Mouse (Mus musculus): ENCODE data around the gene Rbbp5. TPM values are rescaled to one million over a fixed set of nuclear protein-coding genes. Genes with fewer than 3 reads are reported as not detected.

Rbbp5 gene
- total RNA-seq, 2 experiments from 2014 or later: 20.4 to 24.9 TPM

DNA sequence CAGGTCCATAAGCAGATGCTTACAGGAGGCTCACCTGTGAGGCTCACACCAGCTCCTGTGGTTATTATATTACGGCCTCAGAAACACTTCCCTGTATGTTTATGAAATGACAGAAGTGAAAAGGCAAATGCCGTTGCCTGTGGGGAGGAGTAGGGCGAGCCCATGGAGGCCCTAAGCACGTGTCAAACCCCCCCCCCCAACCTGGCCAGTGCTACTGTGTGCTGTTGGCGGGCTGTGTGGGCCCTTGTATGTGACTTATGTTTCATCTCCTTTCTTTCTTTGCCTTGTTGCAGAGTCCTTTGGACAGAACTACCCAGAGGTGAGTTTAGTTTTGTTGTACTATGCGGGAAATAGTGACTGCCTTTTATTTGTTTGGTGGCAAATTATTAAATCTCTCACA lies 6.6 kb downstream of the Rbbp5 start:
- intact Hi-C loops (cut with DNase I): no loop called here
- no peak for DNase-seq

GRCm38 (mm10) chr1:132500535-132500934 lies 23.4 kb downstream of the Rbbp5 start:
- intact Hi-C loops (cut with DNase I): no loop called here
- DNase-seq: no peak

DNA sequence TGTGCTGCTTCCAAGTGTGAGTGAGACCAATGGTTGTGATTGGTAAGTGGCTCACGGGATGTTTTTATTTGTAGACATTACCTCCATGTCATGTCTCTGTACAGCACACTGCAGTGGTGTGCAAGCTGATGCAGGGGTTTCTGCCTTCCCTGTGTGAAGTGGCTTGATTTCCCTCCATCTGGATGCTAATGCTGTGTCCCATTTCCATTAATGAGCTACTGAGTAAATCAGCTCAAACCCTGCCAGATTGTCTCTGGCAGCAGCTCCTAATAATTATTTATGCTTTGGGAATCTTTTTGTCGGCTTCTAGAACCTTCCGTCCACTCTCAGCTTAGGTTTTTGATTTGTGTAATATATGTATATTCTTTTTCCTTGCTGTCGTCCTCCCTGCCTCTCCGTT lies 28.0 kb downstream of the Rbbp5 start:
- intact Hi-C loops (cut with DNase I): no loop called here

DNA sequence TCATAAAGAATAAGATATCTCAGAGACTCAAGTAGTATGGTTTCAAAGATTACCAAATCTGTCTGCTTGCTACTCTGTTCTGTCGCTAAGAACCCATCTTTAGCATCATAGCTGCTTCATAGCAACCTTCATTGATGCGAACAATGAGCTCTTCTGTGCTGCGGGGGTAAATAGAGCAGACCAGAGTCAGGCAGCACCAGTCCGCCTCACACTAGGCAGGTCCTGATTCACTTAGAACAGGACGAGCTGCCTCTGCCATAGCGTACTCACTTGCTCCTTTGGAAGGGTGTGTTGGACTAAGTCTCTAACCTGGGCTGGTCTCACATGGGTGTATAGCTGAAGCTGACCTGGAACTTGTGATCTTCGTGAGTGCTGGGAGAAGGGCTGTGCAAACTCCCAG lies 28.9 kb downstream of the Rbbp5 start, which contains the start of gene Tmem81:
Tmem81 (plus strand) TSS at position 173 of the 400 bp plus-strand sequence.
- DNase-seq: no peak
- intact Hi-C loops (cut with DNase I): no loop called here

More for the DNA sequence above, 28.0 kb downstream of the Rbbp5 start:
- DNase-seq: no peak

DNA sequence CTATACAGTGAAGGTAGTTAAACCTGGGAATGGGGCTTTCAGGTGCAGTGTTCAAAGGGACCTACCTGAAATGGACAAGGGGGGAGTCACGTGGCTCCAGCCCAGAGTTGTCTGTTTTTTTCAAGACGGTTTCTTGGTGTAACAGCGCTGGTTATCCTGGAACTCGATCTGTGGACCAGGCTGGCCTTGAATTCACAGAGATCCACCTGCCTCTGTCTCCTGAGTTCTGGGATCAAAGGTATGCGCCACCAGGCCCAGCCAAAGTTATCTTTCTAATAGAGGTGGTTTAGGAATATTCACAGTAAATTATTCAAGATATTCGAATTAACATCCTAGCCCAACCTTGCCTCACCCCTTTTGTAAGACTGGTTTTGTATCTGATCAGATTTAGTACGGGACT lies 29.5 kb downstream of the Rbbp5 start:
- intact Hi-C loops (cut with DNase I): no loop called here
- DNase-seq: no peak

DNA sequence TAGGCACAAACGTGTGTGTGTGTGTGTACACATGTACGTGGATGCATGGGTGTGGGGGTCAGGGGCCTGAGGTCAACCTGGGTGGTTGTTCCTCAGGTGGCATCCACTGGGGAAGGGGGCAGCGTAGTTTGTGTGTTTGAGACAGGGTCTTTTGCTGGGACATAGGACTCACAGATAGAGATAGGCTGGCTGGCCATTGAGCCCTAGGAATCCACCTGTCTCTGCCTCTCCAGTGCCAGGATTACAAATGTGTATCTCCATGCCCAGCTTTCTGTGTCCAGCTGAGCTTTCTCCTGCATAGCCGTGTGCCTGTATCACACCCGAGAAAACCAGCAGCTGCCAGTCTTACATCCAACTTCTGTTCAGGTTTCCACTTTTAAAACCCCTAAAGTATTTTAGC lies 32.6 kb downstream of the Rbbp5 start:
- intact Hi-C loops (cut with DNase I): no loop called here
- DNase-seq: no peak

GRCm38 (mm10) chr1:132511521-132511920 lies 34.4 kb downstream of the Rbbp5 start:
- DNase-seq: no peak
- intact Hi-C loops (cut with DNase I): no loop called here

DNA sequence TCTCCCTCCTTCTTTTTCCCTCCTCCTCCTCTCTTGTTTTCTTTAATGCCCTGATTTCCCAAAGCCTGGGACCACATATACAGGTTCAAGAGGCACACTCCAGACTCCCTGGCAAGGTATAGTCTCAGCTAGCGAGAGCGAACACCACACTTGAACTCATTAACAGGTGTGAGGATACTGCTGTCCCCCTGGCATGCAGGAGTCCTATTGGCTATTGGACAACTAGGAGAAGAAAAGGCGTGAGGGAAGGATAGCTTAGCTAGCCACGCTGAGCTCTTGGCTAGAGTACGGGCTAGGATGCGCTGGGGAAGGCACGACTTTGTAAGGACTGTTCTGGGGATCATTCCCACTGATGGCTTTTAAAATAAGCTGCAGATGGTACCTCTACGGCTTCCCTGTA lies 34.9 kb downstream of the Rbbp5 start:
- intact Hi-C loops (cut with DNase I): no loop called here
- DNase-seq: no peak

DNA sequence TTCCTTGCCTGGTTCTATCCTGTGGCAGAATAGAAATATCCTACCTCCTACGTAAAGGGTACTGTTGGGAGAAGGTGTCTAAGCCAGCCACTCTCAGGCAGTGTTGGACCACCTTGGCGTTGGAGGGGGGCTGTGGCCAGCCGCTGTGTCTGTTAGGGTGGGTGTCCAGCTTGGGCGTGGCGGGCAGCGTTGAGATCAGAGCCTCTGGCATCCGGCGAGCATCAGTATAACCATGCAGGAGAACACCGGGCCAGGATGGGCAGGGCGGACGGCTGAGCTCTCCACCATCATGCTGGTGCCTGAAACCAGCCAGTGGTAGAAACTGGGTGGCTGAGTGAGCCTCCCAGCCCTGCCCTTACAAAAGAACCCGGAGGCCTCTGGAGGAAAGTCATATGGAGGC lies 38.2 kb downstream of the Rbbp5 start:
- intact Hi-C loops (cut with DNase I): no loop called here
- no peak for DNase-seq

DNA sequence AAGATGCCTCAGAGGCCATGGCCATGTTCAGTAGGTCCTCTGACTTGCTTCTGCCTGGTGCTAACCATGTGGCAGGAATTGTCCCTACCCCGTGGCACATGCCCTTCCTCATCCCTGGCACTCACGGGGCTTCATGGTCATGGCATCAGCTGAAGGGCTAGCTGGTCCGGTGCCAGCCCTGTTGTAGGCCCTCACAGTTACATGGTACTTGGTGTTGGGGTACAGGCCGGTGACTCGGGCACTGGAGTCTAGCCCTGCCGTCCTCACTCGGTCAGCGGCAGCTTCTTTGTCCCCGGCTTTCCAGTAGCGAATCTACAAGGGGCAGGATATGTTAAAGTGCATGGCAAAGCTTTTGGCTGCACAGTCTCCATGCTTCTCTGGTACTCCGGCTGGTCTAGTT lies 39.6 kb downstream of the Rbbp5 start:
- DNase-seq: no peak
- intact Hi-C loops (cut with DNase I): no loop called here

DNA sequence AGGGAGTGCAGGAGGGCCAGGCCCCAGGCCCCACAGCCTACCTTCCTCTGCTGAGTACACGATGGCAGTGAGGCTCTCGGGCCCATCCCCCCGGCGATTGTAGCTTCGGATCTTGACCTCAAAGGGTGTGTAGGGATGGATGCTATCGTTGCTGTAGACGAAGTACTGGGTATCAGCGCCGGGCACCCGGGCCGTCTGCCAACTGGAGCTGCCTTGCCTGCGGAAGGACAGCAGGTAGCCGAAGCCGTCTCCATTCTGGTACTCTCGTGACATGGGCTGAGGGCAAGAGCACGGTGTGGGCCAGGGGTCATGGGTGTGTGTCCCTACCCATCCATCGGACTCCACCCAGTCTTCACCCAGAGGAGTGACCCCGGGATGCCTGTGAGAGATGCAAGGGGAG lies 41.5 kb downstream of the Rbbp5 start:
- peak; percentile 30 to 32 for DNase-seq
- intact Hi-C loops (cut with DNase I): no loop called here

DNA sequence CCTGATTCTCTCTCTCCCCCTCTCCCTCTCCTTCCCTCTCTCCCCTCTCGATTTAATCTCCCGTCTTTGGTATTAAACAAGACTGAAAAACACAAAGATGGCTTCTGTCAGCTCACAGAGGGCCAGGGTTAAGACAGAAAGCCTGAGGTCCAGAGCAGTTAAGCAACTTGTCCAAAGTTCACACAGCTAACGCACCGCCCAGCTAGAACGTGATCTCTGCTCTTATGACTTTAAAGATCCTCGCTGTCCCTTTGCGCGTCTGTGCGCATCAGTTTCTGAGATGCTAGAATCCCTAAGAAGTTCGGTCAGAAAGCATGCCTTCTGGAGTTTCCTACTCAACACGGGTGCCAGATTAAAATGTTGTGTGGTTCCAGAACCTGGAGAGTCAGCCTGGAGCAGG lies 42.6 kb downstream of the Rbbp5 start:
- DNase-seq: no peak
- intact Hi-C loops (cut with DNase I): loop anchor here (5.0 to 10.0 kb wide), 2 partner anchors 152 to 225 kb away; partner anchors contain the start of gene Nfasc

GRCm38 (mm10) chr1:132520764-132521163 lies 43.6 kb downstream of the Rbbp5 start:
- peak; percentile 43 to 61 for DNase-seq
- intact Hi-C loops (cut with DNase I): loop anchor here (5.0 to 10.0 kb wide), 2 partner anchors 153 to 224 kb away; partner anchors contain the start of gene Nfasc

- intact Hi-C loops (cut with DNase I): loop anchor here (5.0 to 10.0 kb wide), 2 partner anchors 156 to 222 kb away; partner anchors contain the start of gene Nfasc
- DNase-seq: no peak
Measured at GRCm38 (mm10) chr1:132523048-132523447, 45.9 kb downstream of the Rbbp5 start.

DNA sequence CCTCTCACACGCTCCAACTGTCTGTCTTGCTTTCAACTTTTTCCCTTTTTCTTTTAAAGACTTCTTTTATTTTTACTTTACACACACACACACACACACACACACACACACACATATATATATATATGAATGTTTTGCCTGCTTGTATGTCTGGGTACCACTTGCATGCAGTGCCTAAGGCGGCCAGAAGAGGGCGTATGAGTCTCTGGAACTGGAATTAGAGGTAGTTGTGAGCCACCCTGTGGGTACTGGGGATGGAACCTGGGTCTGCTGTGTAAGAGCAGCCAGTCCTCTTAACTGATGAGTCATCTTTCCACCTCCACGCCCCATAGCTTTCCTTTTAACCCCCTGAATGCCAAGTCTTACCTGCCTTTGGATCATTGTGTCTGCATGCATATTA lies 46.8 kb downstream of the Rbbp5 start:
- peak in 1 of 2 experiments; percentile 33 for DNase-seq

GRCm38 (mm10) chr1:132525832-132526231 lies 48.7 kb downstream of the Rbbp5 start:
- DNase-seq: peak; percentile 71 to 83
- intact Hi-C loops (cut with DNase I): loop anchor here (1.0 to 10.0 kb wide), 2 partner anchors 68 to 219 kb away; partner anchors contain the start of gene Nfasc

More for the DNA sequence above, 46.8 kb downstream of the Rbbp5 start:
- intact Hi-C loops (cut with DNase I): loop anchor here (5.0 to 10.0 kb wide), 2 partner anchors 157 to 221 kb away; partner anchors contain the start of gene Nfasc

- no peak for DNase-seq
- intact Hi-C loops (cut with DNase I): loop anchor here (10.0 kb wide), 1 partner anchor 217 kb away; the partner anchor contains the start of gene Nfasc
Measured at GRCm38 (mm10) chr1:132528071-132528470, 50.9 kb downstream of the Rbbp5 start.

- intact Hi-C loops (cut with DNase I): loop anchor here (10.0 kb wide), 1 partner anchor 216 kb away; the partner anchor contains the start of gene Nfasc
- no peak for DNase-seq
Measured at GRCm38 (mm10) chr1:132528647-132529334, 51.6 kb downstream of the Rbbp5 start.

DNA sequence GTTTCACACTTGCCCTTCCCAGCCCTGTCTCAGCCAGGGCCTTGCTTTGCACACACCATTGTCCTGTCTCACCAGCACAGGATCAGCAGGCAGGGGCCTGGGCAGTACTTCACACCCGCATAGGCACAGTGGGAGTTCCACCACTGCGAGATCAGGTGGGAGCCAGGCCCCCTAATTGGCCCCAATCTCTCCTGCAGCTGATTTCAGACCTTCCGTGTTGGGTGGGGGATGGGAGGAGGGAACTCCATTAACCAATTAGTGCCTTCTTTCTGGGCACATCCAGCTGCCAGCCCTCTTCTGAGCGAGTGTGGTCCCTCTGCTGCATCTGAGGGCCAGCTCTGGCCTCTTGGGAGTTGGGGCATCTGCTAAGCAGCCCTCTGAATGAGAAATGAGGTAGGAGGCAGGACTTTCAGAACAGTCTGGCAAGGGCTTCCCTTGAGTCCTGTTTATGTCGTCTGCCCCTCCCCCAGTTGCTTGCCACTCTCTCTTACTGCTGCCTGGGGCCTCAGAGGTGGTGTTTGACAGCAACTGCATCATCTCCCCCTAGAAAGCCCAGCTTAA lies 53.5 kb downstream of the Rbbp5 start:
- intact Hi-C loops (cut with DNase I): no loop called here
- DNase-seq: no peak

- no peak for DNase-seq
- intact Hi-C loops (cut with DNase I): no loop called here
Measured at GRCm38 (mm10) chr1:132532521-132532920, 55.4 kb downstream of the Rbbp5 start.

DNA sequence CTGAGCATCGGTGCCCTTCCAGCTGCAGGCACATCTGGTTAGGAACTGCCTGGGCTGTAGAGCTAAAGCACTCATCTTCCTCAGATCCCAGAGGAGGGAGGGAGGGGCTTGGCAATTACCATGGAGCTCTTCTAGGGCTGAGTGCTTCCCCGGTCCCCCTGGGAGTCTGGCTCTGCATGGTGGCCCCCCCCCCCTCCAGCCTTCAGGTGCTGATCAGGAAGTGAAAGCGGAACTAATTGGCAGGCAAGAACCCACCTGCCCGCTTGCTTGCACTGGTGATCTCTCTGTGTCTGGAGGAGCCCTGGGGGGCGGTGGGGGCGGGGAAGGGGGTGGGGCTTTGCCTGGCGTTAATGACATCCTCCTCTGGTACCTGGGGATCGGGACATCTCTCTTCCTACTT lies 56.7 kb downstream of the Rbbp5 start:
- intact Hi-C loops (cut with DNase I): no loop called here
- DNase-seq: no peak

- intact Hi-C loops (cut with DNase I): no loop called here
- DNase-seq: no peak
Measured at GRCm38 (mm10) chr1:132535541-132535940, 58.4 kb downstream of the Rbbp5 start.
